Mouse (Mus musculus): Measurements from ENCODE around the gene Neurl1a.

DNA sequence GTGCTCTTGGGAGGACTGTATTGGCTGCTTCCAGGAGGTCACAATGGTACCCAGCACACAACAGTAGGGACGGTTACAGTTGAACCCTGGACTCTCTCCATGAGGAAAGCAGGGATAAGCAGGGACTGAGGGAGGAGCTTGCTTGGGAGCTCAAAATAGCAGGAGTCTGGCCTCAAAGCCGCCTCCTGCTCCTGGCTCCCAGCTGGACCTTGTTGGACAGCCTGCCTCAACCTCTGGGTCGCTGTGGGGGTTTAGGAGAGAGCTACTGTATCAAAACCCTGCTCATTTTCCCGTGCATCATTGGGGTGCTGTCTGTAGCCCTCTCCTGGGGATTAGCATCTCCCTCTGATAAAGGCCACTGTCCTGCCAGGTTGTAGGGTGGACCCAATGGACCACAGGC is 100.8 kb downstream of the Neurl1a start:
- no peak for TF ChIP-seq CTCF (IDR thresholded peaks at IDR 0.05; ENCODE audit: borderline replicate concordance, control insufficient read depth, extremely low read depth, insufficient read depth, low read length, poor library complexity)
- no peak for TF ChIP-seq POLR2A (IDR thresholded peaks at IDR 0.05; ENCODE audit: control insufficient read depth, extremely low read depth, insufficient read depth, low read length, poor library complexity)
